Mouse (Mus musculus): ENCODE results near the gene Sem1.
"Not testable (repeated sequence)": the region's sequence is repeated elsewhere in the genome, so short reads cannot be mapped to it uniquely, and the experiment has no call there.

Sem1 gene

GRCm38 (mm10) chr6:6578304-6579149, at the start of gene Sem1:
TSS of gene Sem1 (minus strand) at chr6:6578663.
- peak; percentile 89 for DNase-seq

- DNase-seq: no peak
Measured at GRCm38 (mm10) chr6:6622846-6623749, 44.6 kb upstream of the Sem1 start.

- no peak for DNase-seq
Measured at GRCm38 (mm10) chr6:6603561-6604544, 25.4 kb upstream of the Sem1 start.

GRCm38 (mm10) chr6:6586313-6586712, 7.8 kb upstream of the Sem1 start:
- no peak for DNase-seq

GRCm38 (mm10) chr6:6581849-6582248, 3.4 kb upstream of the Sem1 start:
- DNase-seq: no peak

GRCm38 (mm10) chr6:6577741-6578284, 650 bp downstream of the Sem1 start:
- no peak for DNase-seq

GRCm38 (mm10) chr6:6577291-6577690, 1.2 kb downstream of the Sem1 start:
- DNase-seq: no peak

GRCm38 (mm10) chr6:6575796-6576195, 2.7 kb downstream of the Sem1 start:
- DNase-seq: no peak

- DNase-seq: no peak
Measured at GRCm38 (mm10) chr6:6568436-6568835, 10.0 kb downstream of the Sem1 start.

- DNase-seq: no peak
Measured at GRCm38 (mm10) chr6:6563691-6564090, 14.8 kb downstream of the Sem1 start.

- no peak for DNase-seq
Measured at GRCm38 (mm10) chr6:6562716-6563115, 15.7 kb downstream of the Sem1 start.

- no peak for DNase-seq
Measured at GRCm38 (mm10) chr6:6557647-6558046, 20.8 kb downstream of the Sem1 start.

GRCm38 (mm10) chr6:6552006-6552405, 26.5 kb downstream of the Sem1 start:
- DNase-seq: no peak

GRCm38 (mm10) chr6:6547997-6548396, 30.5 kb downstream of the Sem1 start:
- no peak for DNase-seq

GRCm38 (mm10) chr6:6544255-6544645, 34.2 kb downstream of the Sem1 start:
- peak; percentile 42 for DNase-seq

- no peak for DNase-seq
Measured at GRCm38 (mm10) chr6:6543606-6544254, 34.7 kb downstream of the Sem1 start.

- DNase-seq: no peak
Measured at GRCm38 (mm10) chr6:6542133-6542532, 36.3 kb downstream of the Sem1 start.

GRCm38 (mm10) chr6:6536781-6537466, 41.5 kb downstream of the Sem1 start:
- no peak for DNase-seq

- not testable (repeated sequence) for DNase-seq
Measured at GRCm38 (mm10) chr6:6536359-6536758, 42.1 kb downstream of the Sem1 start.
